Mouse (Mus musculus): ENCODE data around the gene Wnk1. TPM values are rescaled to one million over a fixed set of nuclear protein-coding genes. Genes with fewer than 3 reads are reported as not detected.

Wnk1 gene
- total RNA-seq, 2 experiments from 2014 or later = 158 to 165 TPM

GRCm38 (mm10) chr6:120042632-120043220, 4.3 kb upstream of the Wnk1 start:
- no peak for DNase-seq (ENCODE audit: low spot score in 2 of 2)

DNA sequence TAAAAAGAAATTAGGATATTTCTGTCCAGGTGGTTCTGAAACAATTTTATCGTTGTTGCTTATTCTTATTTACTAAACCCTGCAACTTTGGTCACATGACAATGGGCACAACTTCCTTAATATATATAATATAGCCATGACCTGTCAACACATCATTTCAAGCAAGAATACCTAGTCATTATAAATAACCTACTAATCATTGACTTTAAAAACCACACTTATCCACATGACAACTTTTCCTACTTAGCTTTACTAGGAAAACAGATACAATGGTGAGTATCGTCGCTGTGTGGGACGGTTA, 2.0 kb upstream of the Wnk1 start:
- no peak for DNase-seq (ENCODE audit: low spot score in 2 of 2)

DNA sequence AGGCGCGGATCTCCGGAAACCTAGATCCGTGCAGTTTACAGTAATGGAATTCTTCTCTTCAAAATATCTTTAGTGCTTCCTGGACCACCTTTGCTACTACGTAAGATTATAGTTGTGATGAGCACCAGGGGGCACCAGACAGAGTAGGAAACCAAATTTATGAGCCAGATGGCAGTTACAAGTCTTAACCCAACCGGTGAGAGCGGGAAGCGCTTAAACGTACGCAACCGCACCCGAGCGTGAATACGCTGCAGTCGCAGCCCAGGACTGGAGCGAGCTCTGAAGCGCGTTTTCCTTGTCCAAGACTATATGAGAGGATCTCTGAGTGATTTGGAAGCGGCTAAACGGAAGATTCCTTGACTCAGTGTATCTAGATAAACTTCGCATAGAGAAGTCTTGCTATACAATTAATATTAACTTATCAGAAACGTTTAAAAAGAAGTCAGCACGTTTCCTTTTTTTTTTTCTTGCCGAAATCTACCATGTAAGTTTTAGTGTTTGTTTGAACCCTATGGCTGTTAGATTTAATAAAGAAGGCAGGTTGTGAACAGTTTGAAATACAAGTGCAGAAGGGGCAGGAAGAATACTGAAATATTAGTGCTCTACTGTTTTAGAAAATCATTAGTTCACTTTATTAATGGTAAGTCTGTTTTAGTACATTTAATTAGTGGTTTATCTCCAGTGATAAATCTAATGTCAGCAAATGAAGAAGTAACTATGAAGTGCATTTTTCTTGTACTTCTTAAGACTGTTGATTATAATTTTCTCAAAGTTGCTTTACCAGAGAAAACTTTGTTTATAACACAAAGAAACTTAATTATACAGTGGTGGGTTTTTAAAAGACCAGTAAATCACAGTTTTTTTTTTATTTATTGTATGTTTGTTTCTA, 1.4 kb upstream of the Wnk1 start:
- peak; percentile 71 to 86 for DNase-seq (ENCODE audit: low spot score in 2 of 2)

DNA sequence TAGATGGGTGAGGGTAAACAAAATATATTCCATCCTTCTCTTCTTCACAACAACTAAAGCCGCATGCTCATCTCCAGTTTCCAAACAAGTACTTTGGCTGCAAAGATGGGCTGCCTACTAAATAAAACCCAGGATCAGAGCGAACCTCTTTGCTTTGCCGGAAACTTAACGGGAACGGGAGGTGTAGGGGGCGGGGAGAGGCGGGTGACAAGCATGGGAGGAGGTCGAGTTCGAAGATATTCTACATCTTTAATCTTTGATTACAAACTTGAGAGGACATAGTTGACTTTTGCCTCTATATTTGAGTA, 738 bp upstream of the Wnk1 start:
- no peak for DNase-seq (ENCODE audit: low spot score in 2 of 2)

DNA sequence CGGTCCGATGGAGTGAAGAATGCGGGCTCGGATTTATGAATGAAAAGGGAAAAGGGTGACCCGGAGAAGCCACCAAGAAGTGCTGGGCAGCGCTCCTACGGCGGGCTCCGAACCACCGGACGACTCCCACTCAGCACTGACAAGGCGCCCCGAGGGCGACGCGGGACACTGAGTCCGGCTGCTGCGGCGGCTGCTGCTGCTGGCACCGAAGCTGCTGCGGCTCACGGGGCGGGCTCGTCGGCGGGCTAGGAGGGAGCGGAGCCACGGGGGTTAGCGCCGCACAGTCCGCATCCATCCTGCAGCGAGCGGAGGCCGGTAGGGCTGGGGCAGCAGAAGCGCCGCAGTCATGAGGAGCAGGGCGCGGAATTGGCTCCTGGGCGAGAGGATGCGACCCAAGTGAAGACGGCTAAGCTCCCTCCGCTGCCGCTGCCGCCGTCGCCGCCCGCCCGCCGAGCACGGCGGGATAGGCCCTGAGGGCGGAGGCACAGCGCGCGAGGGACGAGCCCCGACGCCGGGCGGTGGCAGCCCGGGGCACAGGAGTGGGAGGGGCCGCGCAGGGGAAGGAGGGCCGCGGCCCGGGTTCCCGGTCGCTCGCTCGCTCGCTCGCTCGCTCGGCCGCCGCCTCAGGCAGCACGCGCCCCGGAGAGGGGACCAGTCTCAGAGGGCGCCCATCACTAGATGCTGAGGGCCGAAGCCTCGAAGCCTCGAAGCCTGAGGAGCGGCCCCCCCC, 671 bp downstream of the Wnk1 start:
- peak; percentile 48 to 59 for DNase-seq (ENCODE audit: low spot score in 2 of 2)

GRCm38 (mm10) chr6:120037004-120037635, 1.4 kb downstream of the Wnk1 start:
- DNase-seq (ENCODE audit: low spot score in 2 of 2) = peak; percentile 45 to 65

DNA sequence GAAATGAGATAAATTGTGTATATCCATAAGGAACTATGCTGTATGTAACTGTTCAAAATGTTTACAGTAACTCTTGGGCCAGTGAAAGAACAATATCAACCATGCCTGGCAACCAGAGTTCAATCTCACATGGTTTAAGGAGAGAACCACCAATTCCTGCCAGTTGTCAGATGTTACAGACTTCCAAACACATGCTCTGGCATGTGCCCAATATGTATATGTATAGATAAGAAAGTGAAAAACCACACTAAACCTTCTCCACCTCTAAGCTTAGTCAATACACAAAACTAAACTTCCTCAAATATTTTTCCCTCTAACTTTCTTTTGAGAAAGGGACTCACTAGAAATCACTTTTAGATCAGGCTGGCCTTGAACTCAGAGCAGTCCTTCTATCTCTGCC, 13.9 kb downstream of the Wnk1 start:
- DNase-seq (ENCODE audit: low spot score in 2 of 2) = no peak

DNA sequence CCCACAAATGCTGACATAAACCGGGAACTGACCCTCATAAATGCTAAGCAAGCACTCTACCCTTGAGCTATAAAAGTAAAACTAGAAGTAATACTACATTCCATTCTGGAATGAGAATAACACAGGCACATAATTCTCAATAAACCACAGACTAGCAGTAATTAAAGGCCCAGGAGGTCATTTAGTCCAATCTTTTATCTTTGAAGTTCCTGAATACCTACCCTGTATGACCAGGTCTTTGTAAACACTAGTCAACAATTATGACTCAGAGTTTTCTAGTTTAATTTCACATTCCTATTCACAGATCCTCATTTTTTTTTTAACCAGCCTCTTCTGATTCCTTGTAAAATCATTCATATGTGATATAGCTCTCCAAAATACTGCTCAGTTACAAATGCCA, 14.7 kb downstream of the Wnk1 start:
- DNase-seq (ENCODE audit: low spot score in 2 of 2) = no peak

DNA sequence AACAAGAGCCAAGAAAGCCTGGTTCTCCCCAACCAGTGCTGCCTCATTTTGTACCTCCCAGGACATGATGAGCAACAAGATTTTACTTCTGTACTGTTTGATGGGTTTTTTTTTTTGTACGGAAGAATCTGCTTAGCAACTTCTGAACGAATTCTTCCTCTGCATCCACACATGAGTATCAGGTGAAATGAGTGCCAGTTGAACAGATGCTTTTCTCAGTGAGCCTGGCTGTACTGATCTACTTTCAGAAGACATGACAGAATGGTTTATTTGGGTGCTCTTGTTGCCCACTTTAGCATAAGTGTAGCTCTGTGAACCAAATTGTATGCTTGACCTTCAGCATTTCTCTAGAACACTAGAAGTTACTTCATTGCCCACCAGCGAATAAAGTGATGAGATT, 16.4 kb downstream of the Wnk1 start:
- DNase-seq (ENCODE audit: low spot score in 2 of 2) = peak in 1 of 2 experiments; percentile 18

DNA sequence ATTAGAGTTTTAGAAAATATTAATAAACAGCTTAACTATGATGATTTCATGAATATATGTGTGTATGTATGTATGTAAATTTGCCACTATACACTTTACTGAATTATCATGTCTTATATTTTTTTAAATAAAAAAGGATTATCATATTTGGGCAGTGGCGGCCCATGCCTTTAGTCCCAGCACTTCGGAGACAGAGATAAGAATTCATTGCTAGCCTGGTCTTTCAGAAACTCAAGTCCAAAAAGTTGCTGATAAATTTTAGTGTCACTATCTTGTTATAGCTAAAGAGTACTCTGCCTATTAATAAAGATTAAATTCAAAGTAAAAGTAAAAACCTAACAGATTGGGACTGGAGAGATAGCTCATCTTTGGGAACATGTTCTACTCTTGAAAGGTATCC, 18.8 kb downstream of the Wnk1 start:
- DNase-seq (ENCODE audit: low spot score in 2 of 2) = no peak

DNA sequence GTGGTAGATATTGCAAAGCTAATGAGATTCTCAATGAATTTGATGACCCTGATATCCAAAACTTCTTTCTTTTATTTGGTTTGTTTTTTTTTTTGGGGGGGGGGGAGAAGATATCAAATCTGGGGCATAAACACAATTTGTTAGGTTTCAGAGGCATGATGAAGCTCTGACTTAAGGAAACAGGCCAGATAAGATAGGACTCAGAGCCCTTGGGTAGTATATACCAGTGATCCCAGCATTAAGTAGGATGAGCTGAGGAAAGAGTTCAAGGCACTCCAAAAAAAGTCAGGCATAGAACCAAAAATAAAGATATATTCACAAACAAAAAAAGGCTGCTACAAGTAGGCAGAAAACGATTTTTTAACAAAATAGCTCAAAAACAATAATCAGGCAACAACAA, 25.3 kb downstream of the Wnk1 start:
- no peak for DNase-seq (ENCODE audit: low spot score in 2 of 2)

- no peak for DNase-seq (ENCODE audit: low spot score in 2 of 2)
These were observed 27.0 kb downstream of the Wnk1 start for GRCm38 (mm10) chr6:120011440-120011839.

GRCm38 (mm10) chr6:120011001-120011400, 27.5 kb downstream of the Wnk1 start:
- DNase-seq (ENCODE audit: low spot score in 2 of 2) = no peak

GRCm38 (mm10) chr6:120010535-120010934, 27.9 kb downstream of the Wnk1 start:
- no peak for DNase-seq (ENCODE audit: low spot score in 2 of 2)

GRCm38 (mm10) chr6:120001718-120002117, 36.8 kb downstream of the Wnk1 start:
- DNase-seq (ENCODE audit: low spot score in 2 of 2) = peak in 1 of 2 experiments; percentile 62

GRCm38 (mm10) chr6:119996480-119996879, 42.0 kb downstream of the Wnk1 start:
- DNase-seq (ENCODE audit: low spot score in 2 of 2) = no peak

GRCm38 (mm10) chr6:119924235-119925005, 114.1 kb downstream of the Wnk1 start:
- DNase-seq (ENCODE audit: low spot score in 2 of 2) = peak; percentile 19 to 69

GRCm38 (mm10) chr6:119922544-119922943, 115.9 kb downstream of the Wnk1 start:
- DNase-seq (ENCODE audit: low spot score in 2 of 2) = no peak

- DNase-seq (ENCODE audit: low spot score in 2 of 2) = no peak
These were observed 116.3 kb downstream of the Wnk1 start for GRCm38 (mm10) chr6:119922136-119922535.

GRCm38 (mm10) chr6:119918561-119919181, 119.8 kb downstream of the Wnk1 start:
- no peak for DNase-seq (ENCODE audit: low spot score in 2 of 2)

DNA sequence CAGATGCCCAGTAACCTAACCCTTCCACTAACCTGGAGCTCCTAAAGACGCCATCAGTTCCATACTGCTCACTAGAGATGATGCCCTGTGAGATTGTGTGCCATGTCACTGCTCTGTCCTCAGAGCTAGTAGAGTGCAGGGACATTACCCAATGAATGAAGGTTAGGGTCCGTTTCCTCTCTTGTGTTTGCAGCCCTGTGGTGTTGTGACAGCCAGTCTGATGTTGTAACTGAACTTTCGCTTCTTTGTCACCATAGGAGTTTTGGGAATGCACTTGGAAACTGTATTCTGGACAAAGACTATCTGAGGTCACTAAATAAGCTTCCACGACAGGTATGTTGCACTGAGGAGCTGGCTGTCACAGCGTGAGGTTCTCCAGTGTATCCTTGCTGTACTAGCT, 122.8 kb downstream of the Wnk1 start:
- DNase-seq (ENCODE audit: low spot score in 2 of 2) = no peak

Data from layer of hippocampus, postnatal 14 days (tissue).